Mouse (Mus musculus): ENCODE results near the gene Narfl. TPM values are rescaled to one million over a fixed set of nuclear protein-coding genes. Genes with fewer than 3 reads are reported as not detected.

Narfl gene
- polyA plus RNA-seq, 1 experiment from 2014 or later: 30.9 TPM

Small RNAs within 50 kb of the gene (microRNA-seq; reads per million reads assigned to microRNA genes)
- gene Gm25083 (not detected), gene Mir3082 (not detected), gene Mir6966 (not detected)

Other genes starting within 250 kb of the Narfl start
- 24.0 and 26.9 TPM in 2 replicates for gene Sox8, start 203.1 kb upstream of the Narfl start, polyA plus RNA-seq (2015; fragmentation: Nextera tagmentation; extraction: Ambion mirVana)
- gene Lmf1, start 194.7 kb upstream of the Narfl start, polyA plus RNA-seq (2015; fragmentation: Nextera tagmentation; extraction: Ambion mirVana): 17.0 and 18.1 TPM in 2 replicates
- 1.6 and 1.7 TPM in 2 replicates for gene Gng13, start 56.6 kb upstream of the Narfl start, polyA plus RNA-seq (2015; fragmentation: Nextera tagmentation; extraction: Ambion mirVana)
- gene Chtf18, start 46.4 kb upstream of the Narfl start, polyA plus RNA-seq (2015; fragmentation: Nextera tagmentation; extraction: Ambion mirVana): 14.5 and 14.8 TPM in 2 replicates
- gene Rpusd1, start 46.1 kb upstream of the Narfl start, polyA plus RNA-seq (2015; fragmentation: Nextera tagmentation; extraction: Ambion mirVana): 24.2 and 26.3 TPM in 2 replicates
- gene Mslnl, start 37.7 kb upstream of the Narfl start, polyA plus RNA-seq (2015; fragmentation: Nextera tagmentation; extraction: Ambion mirVana): not detected in 2 replicates
- gene Msln, start 19.4 kb upstream of the Narfl start, polyA plus RNA-seq (2015; fragmentation: Nextera tagmentation; extraction: Ambion mirVana): 0.31 and 0.72 TPM in 2 replicates
- gene Haghl, start 11.9 kb downstream of the Narfl start, polyA plus RNA-seq (2015; fragmentation: Nextera tagmentation; extraction: Ambion mirVana): 115 and 121 TPM in 2 replicates
- gene Ccdc78, start 12.8 kb downstream of the Narfl start, polyA plus RNA-seq (2015; fragmentation: Nextera tagmentation; extraction: Ambion mirVana): 0.17 and 0.26 TPM in 2 replicates
- 71.4 and 84.2 TPM in 2 replicates for gene Fam173a, start 19.1 kb downstream of the Narfl start, polyA plus RNA-seq (2015; fragmentation: Nextera tagmentation; extraction: Ambion mirVana)
- not detected in 2 replicates for gene AC134908.4, start 21.9 kb downstream of the Narfl start, polyA plus RNA-seq (2015; fragmentation: Nextera tagmentation; extraction: Ambion mirVana)
- 31.4 and 37.3 TPM in 2 replicates for gene Metrn, start 23.4 kb downstream of the Narfl start, polyA plus RNA-seq (2015; fragmentation: Nextera tagmentation; extraction: Ambion mirVana)
- gene Fbxl16, start 35.3 kb downstream of the Narfl start, polyA plus RNA-seq (2015; fragmentation: Nextera tagmentation; extraction: Ambion mirVana): 33.2 and 35.3 TPM in 2 replicates
- 34.2 and 34.3 TPM in 2 replicates for gene Wdr24, start 49.9 kb downstream of the Narfl start, polyA plus RNA-seq (2015; fragmentation: Nextera tagmentation; extraction: Ambion mirVana)
- 65.9 and 67.0 TPM in 2 replicates for gene Jmjd8, start 55.1 kb downstream of the Narfl start, polyA plus RNA-seq (2015; fragmentation: Nextera tagmentation; extraction: Ambion mirVana)
- 308 and 313 TPM in 2 replicates for gene Stub1, start 59.6 kb downstream of the Narfl start, polyA plus RNA-seq (2015; fragmentation: Nextera tagmentation; extraction: Ambion mirVana)
- 29.1 and 30.8 TPM in 2 replicates for gene Rhbdl1, start 63.5 kb downstream of the Narfl start, polyA plus RNA-seq (2015; fragmentation: Nextera tagmentation; extraction: Ambion mirVana)
- gene Gm20683, start 68.0 kb downstream of the Narfl start, polyA plus RNA-seq (2015; fragmentation: Nextera tagmentation; extraction: Ambion mirVana): 8.3 and 10.1 TPM in 2 replicates
- 15.2 and 16.1 TPM in 2 replicates for gene Rhot2, start 71.1 kb downstream of the Narfl start, polyA plus RNA-seq (2015; fragmentation: Nextera tagmentation; extraction: Ambion mirVana)
- 18.8 and 24.8 TPM in 2 replicates for gene Wdr90, start 87.7 kb downstream of the Narfl start, polyA plus RNA-seq (2015; fragmentation: Nextera tagmentation; extraction: Ambion mirVana)
- gene Mcrip2, start 95.0 kb downstream of the Narfl start, polyA plus RNA-seq (2015; fragmentation: Nextera tagmentation; extraction: Ambion mirVana): 14.4 and 16.7 TPM in 2 replicates
- gene Mettl26, start 101.3 kb downstream of the Narfl start, polyA plus RNA-seq (2015; fragmentation: Nextera tagmentation; extraction: Ambion mirVana): 61.8 and 62.0 TPM in 2 replicates
- gene Wfikkn1, start 107.1 kb downstream of the Narfl start, polyA plus RNA-seq (2015; fragmentation: Nextera tagmentation; extraction: Ambion mirVana): 0.55 and 0.60 TPM in 2 replicates
- 50.8 and 52.6 TPM in 2 replicates for gene Rab40c, start 146.0 kb downstream of the Narfl start, polyA plus RNA-seq (2015; fragmentation: Nextera tagmentation; extraction: Ambion mirVana)
- gene Pigq, start 171.2 kb downstream of the Narfl start, polyA plus RNA-seq (2015; fragmentation: Nextera tagmentation; extraction: Ambion mirVana): 51.7 and 53.4 TPM in 2 replicates
- gene Nhlrc4, start 171.2 kb downstream of the Narfl start, polyA plus RNA-seq (2015; fragmentation: Nextera tagmentation; extraction: Ambion mirVana): not detected in 2 replicates
- 0.09 TPM in 1 of 2 replicates, not detected in the other for gene A930017K11Rik, start 178.8 kb downstream of the Narfl start, polyA plus RNA-seq (2015; fragmentation: Nextera tagmentation; extraction: Ambion mirVana)
- 23.9 and 24.8 TPM in 2 replicates for gene Capn15, start 212.0 kb downstream of the Narfl start, polyA plus RNA-seq (2015; fragmentation: Nextera tagmentation; extraction: Ambion mirVana)